Mouse (Mus musculus): ENCODE measurements around the gene Copb1. TPM values are rescaled to one million over a fixed set of nuclear protein-coding genes. Genes with fewer than 3 reads are reported as not detected.
"Not testable (repeated sequence)": the region's sequence is repeated elsewhere in the genome, so short reads cannot be mapped to it uniquely, and the experiment has no call there.

The Copb1 gene
- polyA plus RNA-seq, 1 experiment from 2014 or later, result 107 TPM

- Histone ChIP-seq H3K27me3 (replicated peaks) (no peaks in the 10 kb centered on the region), H3K9me3 (no peaks in the 10 kb centered on the region), H3K4me2 (replicated peaks) (no peak overlapping the region), H3K27ac (no peak overlapping the region), H3K36me3 (peaks cover 13% of the 10 kb centered on the region), H3K9ac (no peak overlapping the region), H3K4me1 (no peaks in the 10 kb centered on the region), H3K4me3 (no peak overlapping the region)
- no peak for ATAC-seq (ENCODE audit: low FRiP score, low read depth)
- WGBS, result 96% methylated on average over 1 of the region's 1 CpGs
Observed at GRCm38 (mm10) chr7:114209841-114210240, 44.7 kb downstream of the Copb1 start.

GRCm38 (mm10) chr7:114203491-114204359 lies 50.8 kb downstream of the Copb1 start:
- Histone ChIP-seq H3K9me3 (no peaks in the 10 kb centered on the region), H3K4me3 (no peak overlapping the region), H3K36me3 (no peaks in the 10 kb centered on the region), H3K4me2 (replicated peaks) (no peak overlapping the region), H3K27ac (no peak overlapping the region), H3K4me1 (no peaks in the 10 kb centered on the region), H3K9ac (no peak overlapping the region), H3K27me3 (replicated peaks) (no peaks in the 10 kb centered on the region)
- ATAC-seq (ENCODE audit: low FRiP score, low read depth), result no peak
- WGBS, result 78% methylated on average over 9 of the region's 9 CpGs

GRCm38 (mm10) chr7:114202972-114203404 lies 51.5 kb downstream of the Copb1 start:
- Histone ChIP-seq H3K36me3 (no peaks in the 10 kb centered on the region), H3K9me3 (no peaks in the 10 kb centered on the region), H3K9ac (no peak overlapping the region), H3K4me1 (no peaks in the 10 kb centered on the region), H3K4me3 (no peak overlapping the region), H3K4me2 (replicated peaks) (no peak overlapping the region), H3K27ac (no peak overlapping the region), H3K27me3 (replicated peaks) (no peaks in the 10 kb centered on the region)
- no peak for ATAC-seq (ENCODE audit: low FRiP score, low read depth)
- WGBS, result 85% methylated on average over 5 of the region's 5 CpGs

- H3K27me3 ChIP-seq (replicated peaks), result no peaks in the 10 kb centered on the region
- no peaks in the 10 kb centered on the region for H3K36me3 ChIP-seq
- 89% methylated on average over 2 of the region's 2 CpGs for WGBS
- H3K9me3 ChIP-seq, result no peaks in the 10 kb centered on the region
- H3K4me2 ChIP-seq (replicated peaks), result no peak overlapping the region
- no peak overlapping the region for H3K9ac ChIP-seq
- no peak for ATAC-seq (ENCODE audit: low FRiP score, low read depth)
- H3K27ac ChIP-seq, result no peak overlapping the region
- no peak overlapping the region for H3K4me3 ChIP-seq
- no peaks in the 10 kb centered on the region for H3K4me1 ChIP-seq
Observed at GRCm38 (mm10) chr7:114200651-114201050, 53.9 kb downstream of the Copb1 start.

- no peaks in the 10 kb centered on the region for H3K4me1 ChIP-seq
- H3K27ac ChIP-seq, result no peak overlapping the region
- ATAC-seq (ENCODE audit: low FRiP score, low read depth), result no peak
- 86% methylated on average over 3 of the region's 3 CpGs for WGBS
- H3K9me3 ChIP-seq, result no peaks in the 10 kb centered on the region
- no peaks in the 10 kb centered on the region for H3K27me3 ChIP-seq (replicated peaks)
- H3K9ac ChIP-seq, result no peak overlapping the region
- H3K36me3 ChIP-seq, result no peaks in the 10 kb centered on the region
- H3K4me3 ChIP-seq, result no peak overlapping the region
- no peak overlapping the region for H3K4me2 ChIP-seq (replicated peaks)
Observed at GRCm38 (mm10) chr7:114199428-114200110, 54.9 kb downstream of the Copb1 start.

GRCm38 (mm10) chr7:114198252-114198651 lies 56.3 kb downstream of the Copb1 start:
- Histone ChIP-seq H3K9ac (no peak overlapping the region), H3K27ac (no peak overlapping the region), H3K27me3 (replicated peaks) (no peaks in the 10 kb centered on the region), H3K4me3 (no peak overlapping the region), H3K36me3 (no peaks in the 10 kb centered on the region), H3K4me2 (replicated peaks) (no peak overlapping the region), H3K4me1 (no peaks in the 10 kb centered on the region), H3K9me3 (no peaks in the 10 kb centered on the region)
- 86% methylated on average over 1 of the region's 1 CpGs for WGBS
- ATAC-seq (ENCODE audit: low FRiP score, low read depth), result no peak

GRCm38 (mm10) chr7:114196588-114196987 lies 57.9 kb downstream of the Copb1 start:
- not testable (repeated sequence) for H3K9me3 ChIP-seq; H3K27me3 ChIP-seq (replicated peaks); H3K4me3 ChIP-seq; H3K4me1 ChIP-seq; H3K27ac ChIP-seq; H3K4me2 ChIP-seq (replicated peaks); H3K9ac ChIP-seq; ATAC-seq (ENCODE audit: low FRiP score, low read depth); H3K36me3 ChIP-seq
- 83% methylated on average over 2 of the region's 2 CpGs for WGBS

- WGBS, result 86% methylated on average over 2 of the region's 2 CpGs
Observed at GRCm38 (mm10) chr7:114194788-114195187, 59.7 kb downstream of the Copb1 start.

GRCm38 (mm10) chr7:114194224-114194623 lies 60.3 kb downstream of the Copb1 start:
- Histone ChIP-seq H3K9me3 (no peaks in the 10 kb centered on the region), H3K4me3 (no peak overlapping the region), H3K4me2 (replicated peaks) (no peak overlapping the region), H3K27me3 (replicated peaks) (no peaks in the 10 kb centered on the region), H3K27ac (no peak overlapping the region), H3K4me1 (no peaks in the 10 kb centered on the region), H3K9ac (no peak overlapping the region), H3K36me3 (no peaks in the 10 kb centered on the region)
- 71% methylated on average over 4 of the region's 4 CpGs for WGBS
- no peak for ATAC-seq (ENCODE audit: low FRiP score, low read depth)

More at GRCm38 (mm10) chr7:114194788-114195187, 59.7 kb downstream of the Copb1 start:
- H3K4me3 ChIP-seq; H3K9me3 ChIP-seq; H3K36me3 ChIP-seq; H3K9ac ChIP-seq; H3K4me2 ChIP-seq (replicated peaks); H3K4me1 ChIP-seq; H3K27me3 ChIP-seq (replicated peaks); ATAC-seq (ENCODE audit: low FRiP score, low read depth); H3K27ac ChIP-seq: not testable (repeated sequence)

GRCm38 (mm10) chr7:114193284-114194067 lies 61.0 kb downstream of the Copb1 start:
- ATAC-seq (ENCODE audit: low FRiP score, low read depth), result no peak
- 86% methylated on average over 6 of the region's 6 CpGs for WGBS
- no peaks in the 10 kb centered on the region for H3K9me3 ChIP-seq

GRCm38 (mm10) chr7:114192581-114192980 lies 61.9 kb downstream of the Copb1 start:
- H3K36me3 ChIP-seq, result no peaks in the 10 kb centered on the region
- no peaks in the 10 kb centered on the region for H3K9me3 ChIP-seq
- no peak overlapping the region for H3K4me3 ChIP-seq
- no peaks in the 10 kb centered on the region for H3K27me3 ChIP-seq (replicated peaks)
- no peaks in the 10 kb centered on the region for H3K4me1 ChIP-seq
- H3K4me2 ChIP-seq (replicated peaks), result no peak overlapping the region
- no peak for ATAC-seq (ENCODE audit: low FRiP score, low read depth)
- no peak overlapping the region for H3K27ac ChIP-seq
- WGBS, result 32% methylated on average over 3 of the region's 3 CpGs
- H3K9ac ChIP-seq, result no peak overlapping the region

More at GRCm38 (mm10) chr7:114193284-114194067, 61.0 kb downstream of the Copb1 start:
- Histone ChIP-seq H3K4me2 (replicated peaks) (no peak overlapping the region), H3K4me3 (no peak overlapping the region), H3K27me3 (replicated peaks) (no peaks in the 10 kb centered on the region), H3K27ac (no peak overlapping the region), H3K36me3 (no peaks in the 10 kb centered on the region), H3K4me1 (no peaks in the 10 kb centered on the region), H3K9ac (no peak overlapping the region)

- H3K27ac ChIP-seq, result no peak overlapping the region
- peaks cover 4% of the 10 kb centered on the region for H3K4me1 ChIP-seq
- 64% methylated on average over 6 of the region's 6 CpGs for WGBS
- no peak overlapping the region for H3K9ac ChIP-seq
- ATAC-seq (ENCODE audit: low FRiP score, low read depth), result no peak
- H3K4me2 ChIP-seq (replicated peaks), result no peak overlapping the region
- no peak overlapping the region for H3K4me3 ChIP-seq
- H3K9me3 ChIP-seq, result no peaks in the 10 kb centered on the region
- no peaks in the 10 kb centered on the region for H3K36me3 ChIP-seq
- H3K27me3 ChIP-seq (replicated peaks), result no peaks in the 10 kb centered on the region
Observed at GRCm38 (mm10) chr7:114183416-114183815, 71.1 kb downstream of the Copb1 start.
